Mouse (Mus musculus) gastrocnemius, postnatal 10 days (tissue): ENCODE measurements around the gene Spty2d1. TPM values are rescaled to one million over a fixed set of nuclear protein-coding genes. Genes with fewer than 3 reads are reported as not detected.

Experiments
- DNase-seq: peaks from one replicate; pipeline ENCODE4 v3.0.0; 2021; ENCODE audit warnings: mixed read lengths
- total RNA-seq, 2 experiments: library from RNA; stranded (reverse); gene quantifications; 2 replicates each; pipeline ENCODE4 v1.2.3; 2021

Gene Spty2d1
- total RNA-seq, 2 experiments from 2014 or later = 9.9 to 13.1 TPM

DNA sequence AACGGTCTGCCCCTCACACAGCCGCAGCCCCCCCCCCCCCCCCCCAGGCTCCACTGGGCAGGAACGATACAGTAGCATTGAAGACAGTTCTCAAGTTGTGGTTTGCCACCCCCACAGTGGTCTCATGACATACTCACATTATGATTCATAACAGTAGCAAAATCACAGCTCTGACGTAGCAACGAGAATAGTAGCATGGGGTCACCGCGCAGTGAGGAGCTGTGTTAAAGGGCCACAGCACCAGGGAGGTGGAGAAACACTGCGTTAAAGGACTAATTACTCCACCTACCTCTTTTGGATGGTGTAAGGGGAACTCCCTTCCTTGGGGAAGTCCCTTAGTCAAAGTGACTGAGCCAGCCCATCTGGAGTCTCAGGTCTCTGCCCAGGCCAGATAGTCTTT, 14.3 kb upstream of the Spty2d1 start:
- DNase-seq = no peak

- no peak for DNase-seq
These were observed 12.7 kb upstream of the Spty2d1 start for GRCm38 (mm10) chr7:47020956-47021355.

DNA sequence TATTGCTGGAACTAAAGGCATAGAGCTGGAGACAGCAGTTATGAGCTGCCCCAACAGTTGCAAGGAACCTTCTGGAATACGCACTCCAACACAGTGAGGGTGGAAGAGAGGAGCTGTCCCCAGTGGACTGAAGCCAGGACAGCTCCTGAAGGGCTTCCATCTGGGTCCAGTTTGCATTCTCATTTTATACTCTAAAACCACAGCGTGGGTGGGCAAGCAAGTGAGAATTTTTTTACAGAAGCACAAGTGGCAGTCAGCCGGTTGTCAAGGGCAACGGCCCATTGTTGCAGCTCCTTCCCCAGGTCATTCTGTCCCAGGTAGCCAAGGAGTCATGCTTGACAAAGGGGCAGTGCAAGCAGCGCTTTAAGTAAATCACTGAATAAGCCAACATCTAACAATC, 11.4 kb upstream of the Spty2d1 start:
- no peak for DNase-seq

GRCm38 (mm10) chr7:47017146-47017545, 8.9 kb upstream of the Spty2d1 start:
- DNase-seq = no peak

DNA sequence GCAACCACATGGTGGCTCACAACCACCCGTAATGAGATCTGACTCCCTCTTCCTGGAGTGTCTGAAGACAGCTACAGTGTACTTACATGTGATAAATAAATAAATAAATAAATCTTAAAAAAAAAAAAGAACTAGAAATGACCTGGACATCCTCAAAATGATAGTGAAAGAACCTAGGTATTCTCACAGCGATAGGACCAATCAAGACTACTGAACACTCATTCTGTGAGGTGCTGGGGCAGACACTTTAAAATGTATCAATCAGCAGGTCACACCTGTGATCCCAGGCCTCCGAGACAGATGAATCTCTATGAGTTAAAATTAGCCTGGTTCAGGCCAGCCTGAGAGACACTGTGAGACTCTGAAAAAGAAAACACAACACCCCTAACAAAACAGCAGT, 8.4 kb upstream of the Spty2d1 start:
- no peak for DNase-seq

DNA sequence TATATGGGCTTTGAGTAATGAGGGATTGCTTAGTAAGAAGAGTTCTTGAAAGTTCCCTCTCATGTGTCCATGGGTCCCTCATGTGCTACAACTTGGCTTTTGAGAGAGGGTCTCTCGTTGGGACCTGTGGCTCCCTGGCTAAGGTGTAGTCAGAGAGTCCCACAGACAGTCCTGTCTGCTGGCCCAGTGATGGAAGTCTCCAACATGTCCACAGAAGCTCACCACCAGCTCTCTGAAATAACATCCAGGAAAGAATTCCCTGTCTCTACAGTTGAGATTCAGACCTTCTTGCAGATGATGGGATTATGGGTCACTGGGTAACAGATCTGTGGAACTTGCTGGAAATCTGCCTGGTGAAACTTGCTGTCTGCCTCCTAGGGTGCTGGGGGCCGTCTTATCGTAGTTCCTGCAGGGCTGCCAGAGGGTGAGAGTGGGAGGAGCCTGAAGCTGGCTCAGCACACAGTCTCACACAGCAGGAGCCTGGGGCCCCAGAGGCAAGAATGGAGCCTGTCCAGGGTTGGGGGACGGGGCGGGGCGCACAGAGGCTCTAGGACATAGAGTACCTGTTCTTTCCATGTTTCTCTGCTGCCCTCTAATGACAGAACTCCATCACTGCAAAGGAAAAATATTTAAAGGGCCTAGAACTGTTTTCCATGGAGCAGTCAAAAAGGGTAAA, 7.3 kb upstream of the Spty2d1 start:
- peak; percentile 77 for DNase-seq

DNA sequence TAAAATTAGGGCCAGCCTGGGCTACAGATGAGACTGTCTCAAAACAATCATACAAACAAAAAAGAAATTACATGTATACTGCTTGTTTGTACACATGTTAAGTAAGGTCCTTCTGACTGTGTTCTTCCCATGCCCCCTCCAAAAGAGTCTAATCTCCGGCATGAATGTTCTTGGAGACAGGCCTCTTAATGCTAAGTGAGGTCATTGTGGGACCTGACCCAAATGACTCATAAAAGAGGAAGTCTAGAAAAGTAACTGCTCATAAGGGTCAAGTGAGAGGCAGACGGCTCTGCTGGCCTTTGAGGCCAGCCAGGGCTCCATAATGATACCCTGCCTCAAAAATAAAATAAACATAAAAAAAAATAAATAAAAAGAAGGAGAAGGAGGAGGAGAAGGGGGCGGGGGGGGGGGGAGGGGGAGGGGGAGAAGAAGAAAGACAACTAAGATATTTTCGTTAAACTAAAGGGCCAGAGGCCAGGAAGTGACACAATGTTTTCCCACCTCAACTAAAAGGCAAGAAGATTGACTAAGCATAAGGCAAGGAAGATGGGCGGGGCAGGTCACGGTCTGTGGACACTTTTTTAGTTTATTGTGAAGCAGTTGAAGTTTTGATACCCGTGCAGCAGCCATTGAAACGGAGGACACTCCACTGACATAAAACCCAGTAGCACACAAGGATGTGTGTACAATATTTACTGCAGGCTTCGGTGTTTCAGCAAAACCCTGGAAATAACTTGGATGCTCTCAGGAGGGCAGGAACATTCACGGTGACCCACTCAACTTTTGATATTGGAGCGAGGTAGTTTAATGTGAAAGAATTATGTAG, 6.6 kb upstream of the Spty2d1 start:
- DNase-seq = peak; percentile 35

GRCm38 (mm10) chr7:47013131-47013767, 5.0 kb upstream of the Spty2d1 start:
- DNase-seq = no peak

GRCm38 (mm10) chr7:47007818-47008167, 418 bp downstream of the Spty2d1 start:
- DNase-seq = no peak

DNA sequence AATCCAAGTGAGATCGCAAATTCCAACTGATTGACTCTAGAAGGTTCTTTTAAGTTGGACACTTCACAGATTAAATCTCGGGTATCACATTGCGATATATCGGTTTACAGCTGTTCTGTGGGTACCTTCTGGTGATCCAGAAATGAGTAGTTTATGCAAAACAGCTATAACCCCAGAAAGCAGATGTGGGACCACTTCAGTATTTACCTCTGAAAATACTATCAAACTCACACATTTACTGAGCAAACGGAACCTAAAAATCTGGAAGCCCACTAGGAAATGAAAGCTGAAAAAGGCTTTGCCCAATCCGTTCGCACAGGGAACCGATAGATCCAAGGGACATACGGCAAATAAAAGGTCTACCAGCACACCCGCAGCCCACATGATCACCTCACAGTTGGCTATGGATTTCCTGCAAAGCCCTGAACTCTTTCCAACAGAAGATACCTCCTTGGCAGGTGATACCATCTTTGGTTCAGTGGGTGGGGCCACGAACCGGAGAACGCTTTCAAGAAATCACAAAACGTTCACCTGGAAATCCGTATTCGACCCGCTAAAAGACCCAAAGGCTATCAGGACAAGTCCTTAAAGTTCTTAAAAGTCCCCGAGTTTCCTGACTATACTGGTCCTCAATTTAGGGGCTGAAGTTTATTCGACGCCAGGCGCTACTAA, 966 bp downstream of the Spty2d1 start:
- no peak for DNase-seq

DNA sequence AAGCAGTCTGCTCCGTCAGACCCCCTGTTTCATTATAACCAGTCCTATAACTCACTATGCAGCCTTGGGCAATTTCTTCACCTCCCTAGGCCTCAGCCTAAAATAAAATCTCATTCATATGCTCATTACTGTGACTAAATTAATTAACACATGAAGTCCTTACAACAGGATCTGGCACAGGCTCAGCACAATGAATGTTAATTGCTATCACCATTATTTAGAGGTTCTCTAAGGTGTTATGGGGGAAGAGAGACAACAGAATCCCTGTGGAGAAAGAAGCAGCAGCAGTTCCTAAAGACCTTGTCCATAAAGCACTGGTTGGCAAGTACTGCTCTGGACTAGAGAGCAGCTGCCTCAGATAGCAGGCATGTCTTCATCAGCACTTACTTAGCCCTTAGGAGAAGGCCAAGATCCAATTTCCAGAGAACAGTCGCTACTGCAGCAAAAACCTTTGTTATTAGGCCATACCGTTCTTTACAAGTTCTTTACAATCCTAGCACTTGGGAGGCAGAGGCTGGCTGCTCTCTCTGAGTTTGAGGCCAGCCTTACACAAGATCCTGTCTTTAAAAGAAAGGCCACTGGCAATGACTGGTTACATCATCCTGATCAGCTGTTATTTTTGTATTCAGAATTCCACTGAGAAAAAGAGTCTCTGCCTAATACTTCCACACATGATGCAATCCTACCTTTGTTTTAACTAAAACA, 4.6 kb downstream of the Spty2d1 start:
- DNase-seq = no peak

- DNase-seq = no peak
These were observed 6.3 kb downstream of the Spty2d1 start for GRCm38 (mm10) chr7:47001900-47002275.

DNA sequence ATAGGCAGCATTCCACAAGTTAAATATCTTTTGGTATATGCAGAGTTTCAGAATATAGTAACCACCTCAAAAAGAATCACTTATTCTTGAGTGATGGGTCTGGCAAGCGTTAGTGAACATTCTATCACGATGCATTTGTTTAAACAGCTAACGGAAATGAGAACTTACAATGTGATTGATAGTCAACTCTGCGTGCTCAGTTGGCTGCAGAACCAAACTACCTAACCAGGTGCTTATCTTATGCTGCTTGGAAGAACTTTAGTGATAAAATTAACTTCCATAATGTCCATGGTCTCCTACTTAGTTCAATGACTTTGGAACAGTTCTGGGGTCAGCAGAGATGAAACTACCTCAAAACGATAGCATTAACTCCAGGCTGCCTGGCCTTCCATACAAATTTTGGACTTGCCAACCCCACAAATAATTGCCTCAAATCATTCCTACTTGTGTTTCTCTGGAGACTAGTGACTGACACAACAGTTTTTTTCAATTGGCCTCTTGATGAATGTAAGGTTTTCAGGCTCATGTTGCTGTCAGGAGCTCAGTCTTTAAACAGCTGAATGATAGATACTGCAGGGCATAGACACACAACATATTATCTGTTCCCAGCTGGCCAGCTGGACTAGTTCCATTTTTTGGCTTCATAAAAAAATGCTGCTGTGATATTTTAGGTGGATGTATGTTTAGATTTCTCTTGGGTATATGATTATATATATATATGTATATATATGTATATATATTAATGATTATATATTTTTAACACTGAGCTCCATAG, 6.9 kb downstream of the Spty2d1 start:
- no peak for DNase-seq

DNA sequence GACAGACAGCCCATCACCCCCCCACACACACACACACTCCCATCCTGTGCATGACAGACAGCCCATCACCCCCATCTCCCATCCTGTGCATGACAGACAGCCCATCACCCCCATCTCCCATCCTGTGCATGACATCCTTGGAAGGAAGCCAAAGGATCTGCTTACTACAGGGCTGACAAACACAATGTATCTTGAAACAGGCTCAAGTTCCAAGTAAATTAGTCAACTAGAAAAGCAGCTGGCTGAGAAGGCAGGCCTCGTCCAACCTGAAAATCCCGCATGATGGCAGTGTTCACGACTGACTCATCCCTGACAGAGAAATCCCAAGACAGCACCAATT, 7.6 kb downstream of the Spty2d1 start:
- no peak for DNase-seq

GRCm38 (mm10) chr7:46999983-47000643, 8.1 kb downstream of the Spty2d1 start:
- DNase-seq = no peak

DNA sequence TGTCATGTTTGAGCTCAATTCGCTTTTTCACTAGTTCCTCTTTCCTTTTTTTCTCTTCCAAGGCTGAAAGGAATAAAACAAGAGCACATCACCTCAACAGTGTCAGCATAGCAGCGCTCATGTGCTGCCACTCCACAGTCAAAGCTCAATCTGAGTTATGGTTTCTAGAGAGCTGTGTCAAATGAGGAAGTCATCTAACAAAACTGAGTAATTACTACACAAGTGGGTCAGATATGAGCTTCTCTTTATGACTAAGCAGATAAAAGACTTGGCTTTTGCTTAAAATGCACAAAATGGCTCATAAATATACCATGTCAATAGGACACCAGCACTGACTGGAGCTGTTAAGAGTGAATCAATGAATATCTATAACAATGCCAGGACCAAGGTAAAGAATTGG, 9.3 kb downstream of the Spty2d1 start:
- DNase-seq = no peak

GRCm38 (mm10) chr7:46997644-46998395, 10.4 kb downstream of the Spty2d1 start:
- DNase-seq = peak; percentile 39

DNA sequence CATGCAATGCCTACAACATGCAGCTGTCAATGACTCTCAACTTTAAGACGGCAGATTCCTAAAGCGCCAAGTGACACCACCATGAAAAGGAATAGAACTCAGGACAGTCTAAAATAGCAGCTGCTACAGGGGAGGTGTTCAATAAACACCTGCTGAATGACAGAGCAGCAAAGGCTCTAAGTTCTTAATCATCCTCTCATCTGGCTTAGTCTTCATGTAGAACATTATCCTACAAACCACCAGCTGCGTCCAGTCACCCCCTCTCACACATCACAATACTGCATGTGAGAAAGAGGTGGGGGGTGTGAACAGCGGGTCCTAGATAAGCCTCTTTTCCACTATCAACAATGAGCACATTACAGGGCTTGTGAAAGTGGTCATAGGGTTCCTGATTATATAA, 11.2 kb downstream of the Spty2d1 start:
- no peak for DNase-seq

- DNase-seq = no peak
These were observed 12.7 kb downstream of the Spty2d1 start for GRCm38 (mm10) chr7:46995558-46995957.

DNA sequence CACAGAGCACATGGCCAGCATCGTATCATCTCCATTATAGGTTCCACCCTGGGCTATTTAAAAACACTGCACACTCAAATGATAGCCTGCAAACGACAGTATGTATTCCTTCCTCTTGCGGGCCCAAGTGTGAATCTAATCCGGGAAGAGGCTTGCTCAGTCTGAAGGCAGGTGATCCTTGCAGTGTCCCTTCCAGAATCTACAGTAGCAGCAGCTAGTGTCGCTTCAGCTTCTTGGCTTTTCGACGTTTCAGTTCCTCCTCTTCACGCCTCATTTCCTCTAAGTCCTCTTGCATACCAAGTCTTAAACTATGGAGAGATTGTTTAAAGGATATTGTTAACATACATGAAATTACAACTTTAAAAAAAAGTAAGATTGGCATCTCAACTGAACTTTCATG, 15.1 kb downstream of the Spty2d1 start:
- DNase-seq = no peak
